Mouse (Mus musculus): ENCODE data around the gene Fbxo9. TPM values are rescaled to one million over a fixed set of nuclear protein-coding genes. Genes with fewer than 3 reads are reported as not detected.

The Fbxo9 gene
- total and polyA plus RNA-seq, 3 experiments, result 35.2 to 128 (median 110) TPM

DNA sequence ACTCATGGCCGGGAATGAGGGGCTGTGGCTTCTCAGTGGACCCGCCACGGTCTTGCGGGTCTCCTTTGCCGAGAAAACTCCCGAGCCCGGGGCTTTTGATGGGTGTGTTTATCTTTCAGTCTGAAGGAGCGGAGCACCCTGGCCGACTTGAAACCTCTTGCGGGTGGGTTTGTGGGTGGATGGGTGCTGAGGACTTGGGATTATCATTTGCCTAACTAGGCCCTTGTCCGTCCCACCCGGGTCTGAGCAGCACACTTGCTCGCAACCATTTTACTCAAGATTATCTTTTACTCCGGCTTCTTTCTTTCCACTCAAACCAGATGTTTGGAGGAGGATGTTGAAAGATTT is 4.6 kb upstream of the Fbxo9 start:
- peaks cover 30% of the 10 kb centered on the region for H3K36me3 ChIP-seq (replicated peaks)
- ATAC-seq (ENCODE audit: extremely low read depth, insufficient number of reproducible peaks, low FRiP score, poor library complexity, severe bottlenecking), result no peak
- no peaks in the 10 kb centered on the region for H3K27me3 ChIP-seq (ENCODE audit: insufficient read depth, low read length)
- H3K4me1 ChIP-seq (ENCODE audit: insufficient read depth, low read depth, low read length), result peaks cover 48% of the 10 kb centered on the region
- no peaks in the 10 kb centered on the region for H3K9me3 ChIP-seq (replicated peaks)
- DNase-seq (ENCODE audit: low spot score), result peak; percentile 21
- peak overlapping the region; percentile 92 for H3K4me3 ChIP-seq (ENCODE audit: low read depth, low read length)
- TF ChIP-seq TAL1 (conservative IDR thresholded peaks at IDR 0.05; ENCODE audit: low read depth, low read length), result no peak
- TF ChIP-seq POLR2AphosphoS5 (IDR thresholded peaks at IDR 0.05; ENCODE audit: insufficient replicate concordance, low read depth, low read length), result no peak
- TF ChIP-seq GATA2 (IDR thresholded peaks at IDR 0.05; ENCODE audit: borderline replicate concordance, low read depth, low read length), result no peak
- TF ChIP-seq GATA1 (IDR thresholded peaks at IDR 0.05; ENCODE audit: borderline replicate concordance, low read length), result no peak
- no peak for TF ChIP-seq CTCF (IDR thresholded peaks at IDR 0.05; ENCODE audit: low read depth, low read length)

DNA sequence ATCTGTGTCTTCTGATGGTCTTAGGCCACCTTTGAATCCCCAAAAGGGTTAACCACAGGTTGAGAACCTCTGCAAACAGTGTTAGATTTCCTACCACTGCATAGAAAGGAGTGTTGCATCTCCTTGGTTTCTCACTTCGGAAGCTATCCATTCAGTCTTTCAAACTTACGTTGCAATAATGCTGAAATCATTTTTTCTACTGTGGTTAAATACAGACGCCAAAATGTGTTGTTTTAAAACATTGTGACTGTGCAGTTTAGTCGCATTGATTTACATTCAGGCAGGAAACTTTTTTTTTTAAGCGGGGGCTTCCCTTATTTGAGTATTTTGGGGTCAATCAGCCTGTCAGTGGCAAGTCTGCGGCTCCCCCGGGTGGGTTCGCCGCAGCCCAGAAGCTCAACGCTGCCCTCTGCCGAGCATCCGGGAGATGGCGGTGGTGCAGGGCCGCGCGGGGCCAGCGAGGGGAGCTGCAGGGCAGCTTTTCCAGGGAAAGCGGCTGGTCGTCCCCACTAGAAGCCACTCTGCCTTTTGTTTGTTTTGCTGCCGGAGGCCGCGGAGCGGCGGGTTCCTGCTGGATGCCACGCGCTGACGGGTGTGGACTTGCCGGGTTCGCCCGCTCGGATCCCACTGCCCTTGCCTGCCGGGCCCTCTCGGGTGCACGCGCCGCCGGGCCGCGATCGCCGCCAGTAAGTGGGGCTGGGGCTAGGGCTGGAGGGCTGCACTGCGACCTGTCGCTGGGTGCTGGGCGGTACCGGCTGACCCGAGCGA is 4.1 kb upstream of the Fbxo9 start:
- no peaks in the 10 kb centered on the region for H3K9me3 ChIP-seq (replicated peaks)
- no peaks in the 10 kb centered on the region for H3K27me3 ChIP-seq (ENCODE audit: insufficient read depth, low read length)
- TF ChIP-seq GATA2 (IDR thresholded peaks at IDR 0.05; ENCODE audit: borderline replicate concordance, low read depth, low read length) (no peak), CTCF (IDR thresholded peaks at IDR 0.05; ENCODE audit: low read depth, low read length) (peak; percentile 58; the same call in 1 of the 2 replicates)
- H3K4me3 ChIP-seq (ENCODE audit: low read depth, low read length), result peak overlapping the region; percentile 92
- peaks cover 27% of the 10 kb centered on the region for H3K36me3 ChIP-seq (replicated peaks)
- ATAC-seq (ENCODE audit: extremely low read depth, insufficient number of reproducible peaks, low FRiP score, poor library complexity, severe bottlenecking), result peak; percentile 55
- DNase-seq (ENCODE audit: low spot score), result peak; percentile 75
- H3K4me1 ChIP-seq (ENCODE audit: insufficient read depth, low read depth, low read length), result peaks cover 48% of the 10 kb centered on the region

DNA sequence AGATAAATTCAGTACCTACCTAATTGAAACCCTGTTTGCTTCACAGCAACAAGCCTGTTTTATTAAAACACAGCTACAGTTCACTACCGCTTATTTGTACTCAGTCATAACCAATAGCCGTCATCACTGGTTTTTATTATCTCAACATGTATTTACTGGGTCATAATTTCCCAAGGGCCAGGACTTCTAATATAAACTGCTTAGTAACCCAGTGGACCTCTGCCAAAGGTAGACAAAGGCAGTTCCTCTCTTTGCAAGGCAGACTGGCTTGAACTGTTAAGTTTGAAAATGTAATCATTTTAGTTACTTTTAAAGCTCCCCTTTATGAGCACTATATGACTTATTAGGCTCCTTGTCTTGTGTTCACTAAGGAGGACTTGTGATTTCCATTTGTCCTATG is 2.6 kb upstream of the Fbxo9 start:
- no peaks in the 10 kb centered on the region for H3K27me3 ChIP-seq (ENCODE audit: insufficient read depth, low read length)
- no peak overlapping the region for H3K4me3 ChIP-seq (ENCODE audit: low read depth, low read length)
- peaks cover 20% of the 10 kb centered on the region for H3K36me3 ChIP-seq (replicated peaks)
- ATAC-seq (ENCODE audit: extremely low read depth, insufficient number of reproducible peaks, low FRiP score, poor library complexity, severe bottlenecking) (no peak), DNase-seq (ENCODE audit: low spot score) (no peak)
- H3K9me3 ChIP-seq (replicated peaks), result no peaks in the 10 kb centered on the region
- TF ChIP-seq CTCF (IDR thresholded peaks at IDR 0.05; ENCODE audit: low read depth, low read length) (no peak), TAL1 (conservative IDR thresholded peaks at IDR 0.05; ENCODE audit: low read depth, low read length) (no peak), GATA1 (IDR thresholded peaks at IDR 0.05; ENCODE audit: borderline replicate concordance, low read length) (no peak), GATA2 (IDR thresholded peaks at IDR 0.05; ENCODE audit: borderline replicate concordance, low read depth, low read length) (no peak), POLR2AphosphoS5 (IDR thresholded peaks at IDR 0.05; ENCODE audit: insufficient replicate concordance, low read depth, low read length) (no peak)
- peaks cover 47% of the 10 kb centered on the region for H3K4me1 ChIP-seq (ENCODE audit: insufficient read depth, low read depth, low read length)

DNA sequence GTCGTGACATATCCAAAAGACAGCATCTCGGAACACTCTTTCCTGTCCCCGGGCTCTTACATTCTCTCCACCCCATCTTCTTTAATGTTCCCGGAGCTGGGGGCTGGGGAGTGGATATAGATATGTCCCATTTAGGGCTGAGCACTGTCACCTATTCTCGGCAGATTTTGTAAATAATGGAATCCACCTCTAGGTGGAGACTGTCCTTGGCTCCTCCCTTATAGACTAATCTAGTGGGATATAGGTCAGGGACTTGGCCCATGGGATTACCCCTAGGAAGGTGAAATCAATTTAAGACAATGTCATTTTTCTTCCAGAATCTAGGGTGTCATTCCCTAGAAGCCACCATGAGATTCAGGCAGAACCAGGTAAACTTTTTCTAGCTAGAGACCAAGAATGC is 791 bp upstream of the Fbxo9 start:
- no peaks in the 10 kb centered on the region for H3K9me3 ChIP-seq (replicated peaks)
- H3K4me3 ChIP-seq (ENCODE audit: low read depth, low read length), result peak overlapping the region; percentile 96
- peaks cover 12% of the 10 kb centered on the region for H3K36me3 ChIP-seq (replicated peaks)
- peaks cover 59% of the 10 kb centered on the region for H3K4me1 ChIP-seq (ENCODE audit: insufficient read depth, low read depth, low read length)
- ATAC-seq (ENCODE audit: extremely low read depth, insufficient number of reproducible peaks, low FRiP score, poor library complexity, severe bottlenecking) (no peak), DNase-seq (ENCODE audit: low spot score) (peak; percentile 31)
- TF ChIP-seq POLR2AphosphoS5 (IDR thresholded peaks at IDR 0.05; ENCODE audit: insufficient replicate concordance, low read depth, low read length) (no peak), GATA2 (IDR thresholded peaks at IDR 0.05; ENCODE audit: borderline replicate concordance, low read depth, low read length) (no peak), TAL1 (conservative IDR thresholded peaks at IDR 0.05; ENCODE audit: low read depth, low read length) (no peak), CTCF (IDR thresholded peaks at IDR 0.05; ENCODE audit: low read depth, low read length) (no peak), GATA1 (IDR thresholded peaks at IDR 0.05; ENCODE audit: borderline replicate concordance, low read length) (no peak)
- H3K27me3 ChIP-seq (ENCODE audit: insufficient read depth, low read length), result no peaks in the 10 kb centered on the region

DNA sequence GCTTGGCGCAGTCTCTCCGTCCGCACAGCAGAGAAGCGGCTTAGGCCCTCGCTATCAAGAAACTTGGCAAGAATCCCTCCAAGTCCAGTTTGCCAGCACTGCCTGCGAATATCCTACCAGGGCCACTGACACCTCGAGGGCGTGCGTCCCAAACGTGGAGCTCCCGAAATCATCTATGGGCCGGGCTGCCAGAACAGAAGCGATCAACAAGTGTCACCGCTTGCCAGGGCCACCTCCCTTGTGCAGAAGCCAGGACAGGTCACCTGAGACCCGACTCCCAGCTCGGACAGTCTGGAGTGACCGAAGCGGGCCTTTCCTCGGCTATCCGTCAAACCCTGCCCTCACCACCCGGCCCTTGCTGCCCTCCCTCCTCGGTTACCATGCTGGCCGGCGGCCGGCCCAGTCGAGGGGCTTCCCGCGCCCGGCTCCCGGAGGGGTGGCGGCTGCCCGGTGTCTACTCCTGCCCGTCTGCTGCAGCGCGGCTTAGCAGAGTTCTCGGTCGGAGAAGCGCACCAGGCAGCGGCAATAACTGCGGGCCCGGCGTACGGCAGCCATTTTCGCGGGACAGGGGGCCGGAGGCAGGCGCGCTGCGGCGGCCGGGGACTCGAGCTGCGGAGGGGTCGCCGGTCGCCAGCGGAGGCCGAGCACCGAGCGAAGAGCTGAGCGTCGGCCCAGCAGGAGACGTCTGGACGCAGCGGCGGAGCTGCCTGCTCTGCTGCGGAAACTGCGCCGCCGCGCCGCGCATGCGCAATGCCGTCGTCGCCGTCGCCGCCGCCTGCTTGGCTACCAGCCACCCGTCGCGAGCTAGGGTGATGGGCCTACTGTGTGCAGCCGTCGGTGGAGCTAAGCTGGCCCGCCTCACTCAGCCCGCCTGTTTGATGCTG is 711 bp downstream of the Fbxo9 start:
- Histone ChIP-seq H3K4me1 (ENCODE audit: insufficient read depth, low read depth, low read length) (peaks cover 59% of the 10 kb centered on the region), H3K27me3 (ENCODE audit: insufficient read depth, low read length) (no peaks in the 10 kb centered on the region), H3K36me3 (replicated peaks) (peaks cover 19% of the 10 kb centered on the region), H3K9me3 (replicated peaks) (no peaks in the 10 kb centered on the region), H3K4me3 (ENCODE audit: low read depth, low read length) (peak overlapping the region; percentile 96)
- TF ChIP-seq POLR2AphosphoS5 (IDR thresholded peaks at IDR 0.05; ENCODE audit: insufficient replicate concordance, low read depth, low read length) (no peak), CTCF (IDR thresholded peaks at IDR 0.05; ENCODE audit: low read depth, low read length) (no peak), GATA2 (IDR thresholded peaks at IDR 0.05; ENCODE audit: borderline replicate concordance, low read depth, low read length) (no peak), GATA1 (IDR thresholded peaks at IDR 0.05; ENCODE audit: borderline replicate concordance, low read length) (no peak), TAL1 (conservative IDR thresholded peaks at IDR 0.05; ENCODE audit: low read depth, low read length) (no peak)
- no peak for ATAC-seq (ENCODE audit: extremely low read depth, insufficient number of reproducible peaks, low FRiP score, poor library complexity, severe bottlenecking)
- peak; percentile 45 for DNase-seq (ENCODE audit: low spot score)

DNA sequence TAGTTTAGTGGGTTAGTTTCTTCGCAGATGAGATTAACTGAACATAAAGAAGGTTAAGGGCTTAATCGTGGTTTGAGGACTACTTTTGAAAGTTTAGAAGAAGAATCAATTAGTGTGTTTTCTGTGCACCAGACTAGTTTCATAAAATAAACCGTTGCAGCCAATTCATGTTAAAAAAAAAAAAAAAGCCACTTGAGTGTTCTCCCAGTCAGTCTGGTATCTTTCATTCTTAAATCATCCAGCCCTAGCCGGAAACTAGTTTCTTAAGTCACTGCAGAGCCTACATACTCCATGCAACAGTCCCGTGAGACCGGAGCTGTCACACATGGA is 1.3 kb downstream of the Fbxo9 start:
- Histone ChIP-seq H3K9me3 (replicated peaks) (no peaks in the 10 kb centered on the region), H3K4me1 (ENCODE audit: insufficient read depth, low read depth, low read length) (peaks cover 60% of the 10 kb centered on the region), H3K27me3 (ENCODE audit: insufficient read depth, low read length) (no peaks in the 10 kb centered on the region), H3K36me3 (replicated peaks) (peaks cover 24% of the 10 kb centered on the region), H3K4me3 (ENCODE audit: low read depth, low read length) (peak overlapping the region; percentile 96)
- no peak for DNase-seq (ENCODE audit: low spot score)
- TF ChIP-seq GATA1 (IDR thresholded peaks at IDR 0.05; ENCODE audit: borderline replicate concordance, low read length) (no peak), POLR2AphosphoS5 (IDR thresholded peaks at IDR 0.05; ENCODE audit: insufficient replicate concordance, low read depth, low read length) (no peak), CTCF (IDR thresholded peaks at IDR 0.05; ENCODE audit: low read depth, low read length) (no peak), TAL1 (conservative IDR thresholded peaks at IDR 0.05; ENCODE audit: low read depth, low read length) (no peak), GATA2 (IDR thresholded peaks at IDR 0.05; ENCODE audit: borderline replicate concordance, low read depth, low read length) (no peak)
- ATAC-seq (ENCODE audit: extremely low read depth, insufficient number of reproducible peaks, low FRiP score, poor library complexity, severe bottlenecking), result no peak
